In the genomic region with DNA sequence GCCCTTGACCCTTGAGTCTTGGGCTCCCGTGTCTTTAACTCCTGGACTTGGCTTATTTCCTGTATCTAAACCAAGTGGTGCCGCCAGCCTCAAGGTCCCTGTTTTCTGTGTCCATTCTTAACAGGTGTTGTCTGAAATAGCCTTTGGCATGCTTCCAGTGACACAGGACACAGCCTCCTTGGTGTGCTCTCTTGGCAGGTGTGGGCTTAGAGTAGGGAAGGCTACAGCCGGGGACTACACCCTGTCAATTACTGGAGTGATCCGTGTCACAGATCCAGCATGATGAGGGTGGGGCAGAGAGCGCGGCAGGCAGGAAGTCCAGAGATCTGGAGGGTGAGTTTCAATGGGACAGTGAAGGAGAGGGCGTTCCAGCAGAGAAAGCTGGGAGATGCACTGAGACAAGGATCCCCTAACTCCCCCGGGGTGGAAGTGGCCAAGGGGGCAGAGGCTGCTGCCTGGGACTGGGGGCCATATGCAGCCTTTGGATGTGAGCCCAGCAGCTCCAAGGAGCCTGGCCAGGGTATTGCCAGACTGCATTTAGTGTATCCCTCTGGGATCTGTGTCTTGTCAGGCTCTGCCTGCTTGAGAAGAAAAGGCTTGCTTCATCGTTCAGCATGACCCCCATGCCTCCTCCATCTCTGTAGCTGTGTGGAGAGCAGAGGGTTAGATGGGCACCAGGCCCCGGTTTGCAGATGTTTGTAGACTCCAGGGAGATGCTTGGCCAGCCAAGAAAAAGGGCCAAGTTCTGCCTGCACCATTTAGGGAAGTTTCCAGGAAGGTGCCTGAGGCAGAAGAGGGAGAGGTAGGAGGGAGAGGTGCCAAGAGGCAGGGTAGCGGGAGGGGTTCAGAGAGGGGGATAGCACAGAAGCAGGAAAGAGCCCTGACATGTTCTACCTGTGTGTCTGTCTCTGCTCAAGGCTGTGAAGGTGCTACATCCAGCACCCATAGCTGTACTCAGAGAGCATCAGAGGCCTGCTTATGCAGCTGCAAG, we compare ENCODE assay signal across 9 mouse cellular contexts. TPM values are rescaled to one million over a fixed set of nuclear protein-coding genes. Genes with fewer than 3 reads are reported as not detected.
A peak's percentile ranks its signal among the peaks of the same experiment; 100 is the strongest.
DNase-seq lines count a peak whose midpoint lies in the region; ATAC-seq and TF ChIP-seq lines count a peak whose summit lies in the region.
"Had no signal": no experiment of that assay in that cellular context is flagged by ENCODE, and none has a peak within 500 bp of the region (broad histone marks: within the 10 kb centered on the region; RNA-seq: fewer than 3 reads in every experiment).

No protein-coding gene starts in this region.

- H3K36me3 ChIP-seq in neural tube, embryonic 13.5 days: no peaks in the 10 kb centered on the region
- H3K36me3 ChIP-seq in hindbrain, postnatal 0 days (ENCODE audit: insufficient read depth, low read length): no peaks in the 10 kb centered on the region
- H3K36me3 ChIP-seq in stomach, postnatal 0 days (ENCODE audit: control insufficient read depth, insufficient read depth, low read length): no peaks in the 10 kb centered on the region

- TF ChIP-seq EP300 in stomach, postnatal 0 days (optimal IDR thresholded peaks at IDR 0.05): no peak

- peak overlapping the region; percentile 8; the same call in 1 of the 2 replicates for H3K9ac ChIP-seq in neural tube, embryonic 13.5 days
- H3K9ac ChIP-seq in hindbrain, postnatal 0 days (replicated peaks; ENCODE audit: low read length): no peak overlapping the region
- peak overlapping the region; percentile 41; the same call in 1 of the 2 replicates for H3K9ac ChIP-seq in stomach, postnatal 0 days (ENCODE audit: low read length)

- no peak for DNase-seq in neural tube, embryonic 10.5 days (ENCODE audit: extremely low spot score, low spot score)
- peak; percentile 32 to 52 for DNase-seq in cerebellum, postnatal 14 days
- DNase-seq in hindbrain, postnatal 0 days (ENCODE audit: low spot score): peak; percentile 27
- DNase-seq in stomach, postnatal 0 days (ENCODE audit: low spot score): peak; percentile 47
- no peak for DNase-seq in thymus, postnatal 36 days
- DNase-seq in spleen, adult 18-20 months: no peak

- TF ChIP-seq CTCF in hindbrain, postnatal 0 days (IDR thresholded peaks at IDR 0.05; ENCODE audit: low read depth): no peak
- no peak for TF ChIP-seq CTCF in stomach, postnatal 0 days (IDR thresholded peaks at IDR 0.05; ENCODE audit: low read depth)

- peak overlapping the region; percentile 24; the same call in 1 of the 2 replicates for H3K27ac ChIP-seq in neural tube, embryonic 13.5 days (replicated peaks)
- H3K27ac ChIP-seq in hindbrain, postnatal 0 days: no peak overlapping the region
- peak overlapping the region; percentile 86 for H3K27ac ChIP-seq in stomach, postnatal 0 days (replicated peaks)
- H3K27ac ChIP-seq: kidney, postnatal 0 days had no signal

- ATAC-seq in neural tube, embryonic 13.5 days (ENCODE audit: low read depth): no peak; the same call in 1 of the 2 replicates
- no peak for ATAC-seq in hindbrain, postnatal 0 days
- peak; percentile 53 for ATAC-seq in stomach, postnatal 0 days (ENCODE audit: low FRiP score, low TSS enrichment)
- no peak for ATAC-seq in megakaryocyte-erythroid progenitor cell, adult 5-6 weeks (replicated peaks; ENCODE audit: low FRiP score, low TSS enrichment, poor library complexity, severe bottlenecking)

- no peak overlapping the region for H3K4me2 ChIP-seq in neural tube, embryonic 13.5 days
- H3K4me2 ChIP-seq in hindbrain, postnatal 0 days (ENCODE audit: low read depth, low read length): no peak overlapping the region
- no peak overlapping the region; the same call in 1 of the 2 replicates for H3K4me2 ChIP-seq in stomach, postnatal 0 days (replicated peaks; ENCODE audit: low read depth)

- H3K27me3 ChIP-seq in neural tube, embryonic 13.5 days: no peaks in the 10 kb centered on the region
- H3K27me3 ChIP-seq in hindbrain, postnatal 0 days (ENCODE audit: insufficient read depth, low read length): no peaks in the 10 kb centered on the region
- H3K27me3 ChIP-seq in stomach, postnatal 0 days (ENCODE audit: control insufficient read depth, insufficient read depth, low read length): no peaks in the 10 kb centered on the region

- H3K4me3 ChIP-seq in neural tube, embryonic 13.5 days: no peak overlapping the region
- no peak overlapping the region for H3K4me3 ChIP-seq in hindbrain, postnatal 0 days (ENCODE audit: low read length)
- H3K4me3 ChIP-seq in stomach, postnatal 0 days (ENCODE audit: low read depth, low read length): no peak overlapping the region

- H3K9me3 ChIP-seq in neural tube, embryonic 13.5 days: no peaks in the 10 kb centered on the region
- no peaks in the 10 kb centered on the region for H3K9me3 ChIP-seq in hindbrain, postnatal 0 days (ENCODE audit: low read length)
- H3K9me3 ChIP-seq in stomach, postnatal 0 days (ENCODE audit: control insufficient read depth, low read length): no peaks in the 10 kb centered on the region

- peaks cover 32% of the 10 kb centered on the region for H3K4me1 ChIP-seq in neural tube, embryonic 13.5 days (replicated peaks)
- H3K4me1 ChIP-seq in hindbrain, postnatal 0 days (ENCODE audit: insufficient read depth, low read length): peaks cover 10% of the 10 kb centered on the region; the same call in 1 of the 2 replicates
- peaks cover 16% of the 10 kb centered on the region for H3K4me1 ChIP-seq in stomach, postnatal 0 days (replicated peaks; ENCODE audit: control insufficient read depth, insufficient read depth)

- WGBS in neural tube, embryonic 13.5 days: 64% methylated on average over 11 of the region's 11 CpGs
- 38% methylated on average over 11 of the region's 11 CpGs for WGBS in hindbrain, postnatal 0 days
- whole genome bisulfite sequencing in stomach, postnatal 0 days: 26% methylated on average over 11 of the region's 11 CpGs

RNA-seq across cellular contexts. Expression of a gene that starts 30.0 kb away (rescaled TPM):
- 7.2 and 7.8 TPM in 2 replicates for polyA plus RNA-seq in neural tube, embryonic 13.5 days (2015; fragmentation: Nextera tagmentation; extraction: Ambion mirVana)
- total RNA-seq in hindbrain, postnatal 0 days (2014; rRNA removed): 14.3 and 21.1 TPM in 2 replicates
- 12.8 and 14.8 TPM in 2 replicates for polyA plus RNA-seq in hindbrain, postnatal 0 days (2015; fragmentation: Nextera tagmentation; extraction: Ambion mirVana)
- 25.1 and 25.9 TPM in 2 replicates for polyA plus RNA-seq in stomach, postnatal 0 days (2015; fragmentation: Nextera tagmentation; extraction: Ambion mirVana)
- total RNA-seq in megakaryocyte-erythroid progenitor cell, adult 5-6 weeks (2014; fragmentation: Nextera tagmentation): 3.6 and 5.7 TPM in 2 replicates
- 2.2 and 3.6 TPM in 2 replicates for total RNA-seq in megakaryocyte-erythroid progenitor cell, adult 5-6 weeks (2017)

RNA-seq across cellular contexts. Expression of a gene that starts 30.4 kb away (rescaled TPM):
- 5.8 and 6.8 TPM in 2 replicates for polyA plus RNA-seq in neural tube, embryonic 13.5 days (2015; fragmentation: Nextera tagmentation; extraction: Ambion mirVana)
- 11.1 and 13.1 TPM in 2 replicates for total RNA-seq in hindbrain, postnatal 0 days (2014; rRNA removed)
- 3.0 and 3.1 TPM in 2 replicates for polyA plus RNA-seq in hindbrain, postnatal 0 days (2015; fragmentation: Nextera tagmentation; extraction: Ambion mirVana)
- polyA plus RNA-seq in stomach, postnatal 0 days (2015; fragmentation: Nextera tagmentation; extraction: Ambion mirVana): 7.9 and 10.5 TPM in 2 replicates
- total RNA-seq in megakaryocyte-erythroid progenitor cell, adult 5-6 weeks (2014; fragmentation: Nextera tagmentation): 56.7 and 73.4 TPM in 2 replicates
- total RNA-seq in megakaryocyte-erythroid progenitor cell, adult 5-6 weeks (2017): 44.1 and 55.3 TPM in 2 replicates

Comparison
In these comparisons a context has a peak if more than half of its experiments do, and no peak if none do; other contexts are left out.
1. DNase-seq: peak in cerebellum, postnatal 14 days (2 of 2), hindbrain, postnatal 0 days (single experiment) and stomach, postnatal 0 days (single experiment); none in neural tube, embryonic 10.5 days (single experiment), thymus, postnatal 36 days (0 of 2) and spleen, adult 18-20 months (0 of 2).